Mouse (Mus musculus) mesoderm, embryonic 11.5 days (tissue): Measurements from ENCODE around the gene Foxp2.

Experiments
- DNase-seq: peaks from one replicate; pipeline ENCODE4 v3.0.0-alpha.2; 2012; ENCODE audit warnings: low read depth, low spot score

Gene Foxp2

DNA sequence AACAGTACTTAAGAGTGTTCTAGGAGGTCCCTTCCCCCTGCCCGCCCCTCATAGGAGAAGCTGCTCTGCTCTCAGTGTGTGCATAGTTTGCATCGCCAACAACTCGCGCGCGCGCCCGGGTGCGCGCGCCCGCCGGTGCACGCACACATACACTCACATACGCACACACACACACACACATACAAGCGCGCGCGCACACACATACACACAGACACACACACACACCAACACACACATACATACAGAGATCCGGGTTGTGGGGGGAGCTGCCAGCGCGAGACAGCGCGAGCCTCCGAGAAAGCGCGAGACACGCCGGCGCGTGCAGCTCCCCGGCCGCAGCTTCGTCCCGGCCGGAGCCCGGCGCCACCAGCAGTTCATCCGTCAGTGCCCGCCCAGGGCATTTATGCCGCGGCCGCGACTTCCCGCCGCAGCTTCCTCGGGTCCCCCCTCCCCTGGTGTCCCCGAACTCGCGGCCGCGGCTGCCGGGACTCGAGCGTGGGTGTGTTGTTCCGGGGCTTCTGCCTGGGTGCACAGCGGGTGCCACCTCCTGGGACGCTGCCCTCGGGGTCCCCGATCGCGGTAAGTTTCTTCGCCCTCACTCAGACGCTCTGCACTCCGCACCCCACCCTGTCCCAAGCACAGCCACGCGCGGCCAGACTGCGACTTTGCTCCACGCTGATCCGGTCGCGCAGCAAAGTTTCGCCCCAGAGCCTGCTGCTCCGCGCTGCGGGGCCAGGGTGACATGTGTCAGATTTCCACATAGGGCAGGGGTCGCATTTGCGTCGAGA lies at the start of gene Foxp2:
TSS of gene Foxp2 (plus strand) at position 167 of the 788 bp plus-strand sequence.
- DNase-seq, result peak; percentile 85

DNA sequence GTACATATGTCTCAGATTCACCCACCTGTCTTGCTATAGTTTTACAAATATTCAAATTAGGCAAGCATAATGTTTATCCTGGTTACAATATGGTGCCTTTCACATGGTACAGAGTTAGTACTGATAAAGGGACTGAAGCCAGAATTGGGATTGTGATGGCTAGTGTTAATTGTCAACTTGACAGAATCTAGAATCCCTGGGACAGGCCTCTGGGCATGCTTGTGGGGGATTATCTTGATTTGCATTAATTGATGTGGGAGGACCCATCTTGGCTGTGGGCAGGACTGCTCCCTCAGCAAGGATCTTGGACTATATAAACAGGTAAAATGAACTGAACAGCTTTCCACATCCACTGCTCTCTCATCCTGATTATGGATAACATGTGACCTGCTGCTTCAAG lies 15.9 kb upstream of the Foxp2 start:
- DNase-seq, result no peak

GRCm38 (mm10) chr6:14897028-14897427 lies 4.1 kb upstream of the Foxp2 start:
- DNase-seq, result peak; percentile 46

GRCm38 (mm10) chr6:14898096-14898855 lies 2.9 kb upstream of the Foxp2 start:
- peak; percentile 90 for DNase-seq

DNA sequence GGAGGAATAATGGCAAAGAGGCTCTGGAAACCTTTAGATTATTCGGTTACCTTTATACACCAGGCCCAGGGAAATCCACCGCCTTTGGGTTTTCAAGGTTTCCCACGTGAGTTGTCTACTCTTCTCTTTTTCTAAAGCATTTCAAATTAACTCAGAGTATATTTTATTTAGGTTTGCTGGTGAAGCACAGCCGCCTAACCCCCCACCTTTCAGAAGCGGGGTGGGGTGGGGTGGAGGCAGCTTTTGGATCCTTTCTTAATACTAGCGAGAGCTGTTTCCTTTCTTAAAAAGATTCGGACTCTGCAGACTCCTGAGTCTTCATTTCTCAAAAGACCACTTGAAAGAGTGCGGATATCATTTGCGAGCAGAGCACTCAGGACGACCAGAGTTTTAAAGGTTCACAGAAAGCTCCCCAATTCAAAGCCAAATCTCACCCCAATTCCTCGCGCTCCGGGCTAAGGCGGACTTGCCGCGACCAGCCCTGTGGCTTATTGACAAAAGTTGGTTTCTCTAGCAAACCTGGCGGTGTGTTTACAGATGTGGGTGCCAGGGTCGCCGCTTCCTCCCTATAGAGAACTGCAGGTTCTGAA lies 2.0 kb upstream of the Foxp2 start:
- no peak for DNase-seq

DNA sequence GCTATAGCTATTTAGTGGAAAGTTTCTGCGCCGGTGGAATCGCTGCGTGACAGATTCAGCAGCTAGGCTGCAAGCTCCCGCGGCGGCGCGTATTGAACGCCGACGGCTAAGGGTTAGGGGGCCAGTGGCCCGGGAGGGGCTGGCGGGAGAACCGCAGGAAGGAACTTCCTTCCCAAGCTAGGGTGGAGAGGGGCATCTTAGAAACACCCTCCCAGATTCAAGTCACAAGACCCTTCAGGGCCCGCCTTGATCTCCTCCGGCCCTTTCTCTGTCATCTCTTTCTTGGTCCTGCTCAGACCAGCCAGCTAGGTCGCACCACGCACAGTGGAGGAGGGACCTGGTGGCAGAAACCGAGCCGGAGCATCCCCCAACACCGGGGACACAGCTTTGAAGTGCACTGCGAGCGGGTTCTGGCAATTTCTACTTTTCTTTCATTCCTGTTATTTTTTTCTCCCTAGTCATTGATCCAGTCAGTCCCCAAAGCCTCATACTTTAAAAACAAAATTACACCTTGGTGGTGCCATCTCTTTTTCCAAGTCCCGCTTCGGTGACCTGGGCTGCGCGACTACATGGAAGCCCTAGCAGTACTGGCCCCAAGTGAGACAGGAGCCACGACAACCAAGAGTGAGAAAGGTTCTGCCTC lies 1.1 kb upstream of the Foxp2 start:
- DNase-seq, result peak; percentile 55

DNA sequence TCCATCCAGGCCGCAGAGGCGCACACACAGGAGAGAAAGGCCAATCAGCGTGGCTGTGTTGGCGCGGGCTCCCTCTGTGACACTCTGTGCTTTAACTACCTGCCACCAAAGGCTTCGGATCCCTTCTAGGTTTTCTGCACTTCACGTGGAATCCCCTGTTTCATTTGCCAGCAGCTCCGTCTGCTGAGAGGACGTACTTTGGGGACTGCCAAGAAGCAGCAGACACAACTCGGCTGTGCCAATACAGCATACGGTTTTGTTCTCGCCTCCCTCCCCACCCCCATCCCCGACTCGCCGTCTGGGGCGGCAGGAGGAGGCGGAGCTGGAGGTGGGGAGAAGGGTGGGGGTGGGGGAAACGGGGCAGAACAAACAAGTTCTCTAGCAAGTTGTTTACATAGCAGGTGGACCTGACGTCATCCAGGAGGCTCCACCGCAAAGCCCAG lies 549 bp upstream of the Foxp2 start:
- DNase-seq, result peak; percentile 87

- peak; percentile 16 for DNase-seq
These were observed 972 bp downstream of the Foxp2 start for GRCm38 (mm10) chr6:14901971-14902670.

DNA sequence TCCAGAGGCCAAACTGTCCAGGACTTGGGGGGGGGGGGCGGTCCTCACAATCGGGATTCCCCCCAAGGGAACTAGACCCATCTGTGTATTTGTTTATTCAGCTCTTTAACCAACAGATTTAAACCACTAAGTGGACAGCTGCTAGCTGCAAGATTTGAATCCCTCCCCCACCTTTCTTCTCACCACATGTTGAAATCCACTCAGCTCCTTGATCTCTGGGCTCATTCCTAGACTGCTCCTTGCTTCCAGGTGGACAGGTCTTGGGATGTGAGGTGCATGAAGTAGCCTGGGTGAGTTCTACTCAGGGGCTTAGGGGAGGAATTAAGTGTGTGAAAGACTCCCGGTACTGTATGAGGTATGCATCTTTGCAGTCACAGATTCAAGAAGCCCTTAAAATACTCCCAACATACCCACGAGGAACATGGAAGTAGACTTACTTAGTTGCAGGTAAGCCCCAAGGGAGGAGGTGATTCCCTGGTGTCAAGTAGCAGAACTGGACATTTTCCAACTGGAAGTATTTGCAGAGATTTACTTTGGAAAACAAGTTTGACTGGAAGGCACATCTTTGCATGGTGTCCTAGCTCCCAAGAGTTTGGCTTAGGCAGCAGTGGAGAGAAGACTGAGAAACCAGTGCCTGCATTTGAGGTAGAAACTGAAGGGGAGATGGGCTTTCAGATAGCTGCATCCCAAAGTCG lies 2.3 kb downstream of the Foxp2 start:
- peak; percentile 30 for DNase-seq

DNA sequence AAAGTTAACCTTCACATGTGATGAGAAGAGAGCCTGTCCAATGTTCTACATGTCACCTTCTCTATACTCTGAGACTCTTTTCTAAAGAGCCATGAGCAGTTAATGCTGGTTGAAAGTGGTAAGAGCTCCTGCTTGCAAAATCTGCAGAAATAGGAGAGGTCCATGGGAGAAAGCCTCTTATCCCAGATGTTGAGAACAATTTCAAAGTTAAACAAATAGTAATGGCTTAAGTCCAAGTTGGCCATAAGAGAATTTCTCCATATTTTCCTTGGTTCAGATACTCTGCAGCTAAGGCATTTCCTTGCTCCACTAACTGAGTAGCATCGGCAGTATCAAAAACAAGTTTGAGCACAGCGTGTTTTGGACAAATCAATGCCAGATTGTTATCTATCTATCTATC lies 13.9 kb downstream of the Foxp2 start:
- DNase-seq, result no peak

GRCm38 (mm10) chr6:14922704-14923103 lies 21.6 kb downstream of the Foxp2 start:
- DNase-seq, result no peak

GRCm38 (mm10) chr6:14924976-14925489 lies 23.9 kb downstream of the Foxp2 start:
- no peak for DNase-seq

DNA sequence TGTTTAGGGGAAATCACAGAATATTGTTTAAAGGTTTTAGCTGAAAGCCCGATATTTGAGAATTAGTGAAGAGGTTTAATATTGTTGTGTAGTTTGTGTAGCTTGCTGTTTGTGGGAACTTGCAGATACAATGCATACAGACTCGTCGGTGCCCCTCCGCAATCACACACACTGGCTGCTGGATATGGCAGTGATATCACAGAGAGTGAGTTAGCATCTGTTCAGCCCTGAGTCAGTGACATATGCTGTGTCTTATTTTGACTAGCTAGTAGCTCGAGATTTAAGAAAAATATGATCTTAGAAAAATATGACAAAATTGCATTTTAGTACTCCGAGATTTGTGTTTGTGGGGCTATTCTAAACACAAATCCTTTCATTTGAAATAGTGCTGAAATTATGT lies 49.9 kb downstream of the Foxp2 start:
- DNase-seq, result no peak

GRCm38 (mm10) chr6:14952731-14953130 lies 51.6 kb downstream of the Foxp2 start:
- no peak for DNase-seq

- DNase-seq, result no peak
These were observed 75.9 kb downstream of the Foxp2 start for GRCm38 (mm10) chr6:14977042-14977441.

DNA sequence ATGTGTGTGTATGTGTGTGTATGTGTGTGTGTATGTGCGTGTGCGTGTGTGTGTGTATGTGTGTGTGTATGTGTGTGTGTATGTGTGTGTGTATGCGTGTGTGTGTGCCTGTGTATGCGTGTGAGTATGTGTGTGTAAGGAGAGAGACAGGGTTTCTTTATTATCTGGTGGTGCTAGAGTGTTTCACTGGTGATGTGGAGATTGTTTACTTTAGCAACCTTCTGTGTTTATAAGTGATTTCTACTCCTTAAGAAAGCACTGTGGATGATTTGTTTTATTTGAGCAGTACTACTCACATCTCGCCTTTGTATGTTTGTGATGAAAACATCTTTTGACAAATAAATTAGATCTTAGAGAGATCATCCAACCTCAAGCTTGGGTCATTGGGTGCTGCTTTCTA lies 77.1 kb downstream of the Foxp2 start:
- DNase-seq, result no peak

DNA sequence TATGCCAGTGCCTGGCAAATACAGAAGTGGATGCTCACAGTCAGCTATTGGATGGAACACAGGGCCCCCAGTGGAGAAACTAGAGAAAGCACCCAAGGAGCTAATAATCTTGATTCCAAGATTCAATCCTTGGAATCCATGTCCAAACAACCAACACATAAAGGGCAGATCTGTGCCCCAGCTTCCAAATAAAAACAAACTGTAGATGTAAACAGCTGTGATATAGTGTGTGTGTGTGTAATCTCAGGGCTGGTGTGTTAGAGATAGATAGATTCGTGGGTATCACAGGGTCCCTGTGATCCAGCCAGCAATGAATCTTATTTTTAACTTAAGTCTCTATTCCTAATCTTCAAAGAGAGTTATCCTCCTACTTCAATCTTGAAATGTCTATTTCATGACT lies 107.0 kb downstream of the Foxp2 start:
- no peak for DNase-seq

- no peak for DNase-seq
These were observed 127.3 kb downstream of the Foxp2 start for GRCm38 (mm10) chr6:15028488-15028887.

DNA sequence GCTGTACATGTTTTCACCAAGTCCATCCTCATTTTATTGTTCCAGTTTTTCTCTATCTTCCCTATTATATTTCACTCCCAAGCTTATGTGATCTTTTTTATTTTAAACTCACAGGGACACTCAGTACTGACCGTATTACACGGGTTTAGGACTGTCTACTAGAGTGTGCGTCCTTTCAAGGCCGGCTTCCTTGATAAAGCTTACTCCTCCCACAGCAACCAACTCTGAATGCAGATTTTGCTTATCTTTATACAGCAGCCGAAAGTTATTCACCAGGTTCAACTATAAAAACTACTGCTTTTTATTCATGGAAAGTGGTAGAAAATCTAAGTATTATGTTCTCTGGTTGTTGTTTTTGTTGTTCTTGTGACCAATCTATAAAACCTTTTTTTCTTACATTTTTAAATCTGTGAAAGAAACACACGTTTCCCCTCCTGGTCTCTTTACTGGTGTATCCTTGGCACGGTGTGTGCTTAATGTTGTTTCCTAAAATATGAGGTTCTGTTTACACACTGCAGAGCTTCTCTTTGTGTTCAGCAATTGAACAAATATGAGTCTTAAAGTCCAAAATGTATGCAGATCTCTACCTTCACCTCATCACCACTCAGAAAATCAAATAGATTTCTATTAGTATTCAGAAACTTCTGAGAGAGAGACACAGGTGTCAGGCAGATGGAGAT lies 128.4 kb downstream of the Foxp2 start:
- DNase-seq, result no peak

GRCm38 (mm10) chr6:15063246-15063645 lies 162.1 kb downstream of the Foxp2 start:
- DNase-seq, result peak; percentile 16
